Mouse (Mus musculus) forebrain, postnatal 0 days (tissue): ENCODE measurements around the gene Vps4a. TPM values are rescaled to one million over a fixed set of nuclear protein-coding genes. Genes with fewer than 3 reads are reported as not detected.

Source experiments
- ATAC-seq: fragments of 200-750 bp; cut with Nextera tagmentation; 2 replicates; pipeline ENCODE4 v1.8.0; 2017; ENCODE audit warnings: mild to moderate bottlenecking, moderate library complexity
- DNase-seq: peaks from one replicate; pipeline ENCODE4 v3.0.0-alpha.2; 2015
- H3K27ac ChIP-seq: fragments of 300-500 bp; sonication (generic); 2 replicates; pipeline ENCODE4 v1.5.1; 2014; ENCODE audit warnings: low read depth, mild to moderate bottlenecking, antibody characterized with exemption, low read length, moderate library complexity, mixed read lengths
- H3K27me3 ChIP-seq: fragments of 300-500 bp; sonication (generic); 2 replicates; pipeline ENCODE4 v1.6.1; 2014; ENCODE audit warnings: mild to moderate bottlenecking, low read length, mixed read lengths; ENCODE audit not compliant: insufficient read depth
- H3K36me3 ChIP-seq: fragments of 300-500 bp; sonication (generic); 2 replicates; pipeline ENCODE4 v1.6.1; 2014; ENCODE audit warnings: mild to moderate bottlenecking, moderate library complexity; ENCODE audit not compliant: insufficient read depth
- H3K4me1 ChIP-seq: fragments of 300-500 bp; sonication (generic); 2 replicates; pipeline ENCODE4 v1.6.1; 2014; ENCODE audit warnings: antibody characterized with exemption; ENCODE audit not compliant: insufficient read depth
- H3K4me2 ChIP-seq: fragments of 300-500 bp; sonication (generic); 2 replicates; pipeline ENCODE4 v1.6.1; 2014; ENCODE audit warnings: low read depth, mild to moderate bottlenecking, moderate library complexity
- H3K4me3 ChIP-seq: fragments of 300-500 bp; sonication (generic); 2 replicates; pipeline ENCODE4 v1.5.1; 2014; ENCODE audit warnings: low read depth, low read length, mixed read lengths
- H3K9ac ChIP-seq: fragments of 300-500 bp; sonication (generic); 2 replicates; pipeline ENCODE4 v1.6.1; 2014; ENCODE audit warnings: mild to moderate bottlenecking
- H3K9me3 ChIP-seq: fragments of 300-500 bp; sonication (generic); 2 replicates; pipeline ENCODE4 v1.6.1; 2016; ENCODE audit warnings: low read length
- CTCF ChIP-seq: sonication (generic); IDR thresholded peaks from 2 replicates; pipeline ENCODE4 v1.5.1; 2016; ENCODE audit warnings: antibody characterized with exemption, control low read depth, low read depth
- WGBS: fragments of 180-500 bp; shearing (Covaris S2); extraction: QIAGEN DNeasy Blood & Tissue Kit; methylation state at CpG from one replicate; pipeline ENCODE4 v1.1.7; 2014; 5-methylcytosine and 5-hydroxymethylcytosine counted together
- polyA plus RNA-seq: library from polyadenylated mRNA; unstranded; fragments of >200 nt; fragmentation: Nextera tagmentation; extraction: Ambion mirVana; gene quantifications from 2 replicates; pipeline ENCODE4 v1.2.1, GENCODE M21; 2015
- total RNA-seq: library from RNA; depleted of rRNA; stranded (reverse); fragments of >200 nt; gene quantifications from 2 replicates; pipeline ENCODE4 v1.2.3, GENCODE M21; 2014

The Vps4a gene
- total and polyA plus RNA-seq, 2 experiments from 2014 or later: 145 to 174 TPM

- under 1% methylated on average over 87 of the region's 87 CpGs for WGBS
- H3K9me3 ChIP-seq: no peaks in the 10 kb centered on the region
- H3K4me1 ChIP-seq: no peaks in the 10 kb centered on the region
- H3K4me2 ChIP-seq: peak within 1 kb of the TSS; percentile 83
- peak within 1 kb of the TSS; percentile 70 for H3K4me3 ChIP-seq
- DNase-seq (peak; percentile 88), ATAC-seq (peak; percentile 89)
- H3K36me3 ChIP-seq: peaks cover 65% of the 10 kb centered on the region
- H3K27ac ChIP-seq: peak within 1 kb of the TSS; percentile 86
- peak within 1 kb of the TSS; percentile 67 for H3K9ac ChIP-seq
- TF ChIP-seq CTCF: 0 out of 2 replicates have a peak, but pooled peaks have one; percentile 13
- no peaks in the 10 kb centered on the region for H3K27me3 ChIP-seq
Measured at GRCm38 (mm10) chr8:107048061-107048941, 17.3 kb downstream of the Vps4a start, which contains the start of gene Pdf. Gene Pdf (minus strand): TSS chr8:107048614.

DNA sequence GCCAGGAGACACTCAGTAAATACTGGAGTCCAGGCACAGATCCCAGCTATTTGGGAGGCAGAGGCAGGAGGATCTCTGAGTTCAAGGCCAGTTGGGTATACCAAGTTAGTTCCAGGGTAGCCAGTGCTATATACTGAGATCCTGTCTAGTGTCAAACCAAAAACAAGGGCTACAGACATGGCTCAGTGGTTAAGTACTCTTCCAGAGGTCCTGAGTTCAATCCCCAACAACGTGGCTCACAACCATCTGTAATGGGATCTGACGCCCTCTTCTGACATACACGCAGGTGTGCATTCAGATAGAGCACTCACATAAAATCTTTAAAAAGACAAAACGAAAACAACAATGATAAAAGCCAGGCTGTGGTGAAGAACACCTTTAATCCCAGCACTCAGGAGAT is 18.5 kb downstream of the Vps4a start:
- Histone ChIP-seq H3K27me3 (no peaks in the 10 kb centered on the region), H3K36me3 (peaks cover 55% of the 10 kb centered on the region), H3K9ac (no peak overlapping the region), H3K27ac (no peak overlapping the region), H3K4me3 (no peak overlapping the region), H3K4me2 (peak overlapping the region; percentile 83; the same call in 1 of the 2 replicates), H3K4me1 (no peaks in the 10 kb centered on the region), H3K9me3 (no peaks in the 10 kb centered on the region)
- DNase-seq (no peak), ATAC-seq (no peak)
- WGBS: 97% methylated on average over 4 of the region's 4 CpGs
- TF ChIP-seq CTCF: no peak

DNA sequence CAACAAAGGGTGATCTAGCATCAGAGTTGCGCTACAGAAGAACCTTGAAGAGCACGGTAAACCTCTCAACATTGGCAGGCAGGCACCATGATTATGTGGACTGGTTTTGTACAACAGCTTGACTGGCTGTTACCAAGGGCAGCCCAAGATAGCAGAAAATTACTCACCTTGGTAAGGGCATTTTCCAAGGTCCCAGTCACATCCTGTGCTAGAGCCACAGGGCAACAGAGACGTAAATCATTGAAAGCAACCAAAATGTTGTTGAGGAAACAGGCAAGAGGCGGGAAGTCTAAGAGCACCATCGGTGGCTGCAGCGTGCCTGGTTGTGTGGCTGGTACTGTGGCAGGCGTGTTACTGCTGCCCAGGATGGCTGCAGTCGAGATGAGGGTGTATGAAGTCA is 21.0 kb downstream of the Vps4a start:
- Histone ChIP-seq H3K4me2 (no peak overlapping the region), H3K9ac (no peak overlapping the region), H3K36me3 (peaks cover 31% of the 10 kb centered on the region), H3K27ac (no peak overlapping the region), H3K4me1 (peaks cover 6% of the 10 kb centered on the region; the same call in 1 of the 2 replicates), H3K9me3 (no peaks in the 10 kb centered on the region), H3K4me3 (no peak overlapping the region), H3K27me3 (no peaks in the 10 kb centered on the region)
- over 99% methylated on average over 8 of the region's 8 CpGs for WGBS
- TF ChIP-seq CTCF: no peak
- ATAC-seq: no peak
- no peak for DNase-seq

- peak within 1 kb of the TSS; percentile 89 for H3K9ac ChIP-seq
- under 1% methylated on average over 85 of the region's 88 CpGs for WGBS
Measured at GRCm38 (mm10) chr8:107056076-107056972, 25.3 kb downstream of the Vps4a start, which contains the start of the genes Cog8 and Nip7. Gene Cog8 (minus strand): TSS chr8:107056689. Gene Nip7 (plus strand): TSS chr8:107056877.

DNA sequence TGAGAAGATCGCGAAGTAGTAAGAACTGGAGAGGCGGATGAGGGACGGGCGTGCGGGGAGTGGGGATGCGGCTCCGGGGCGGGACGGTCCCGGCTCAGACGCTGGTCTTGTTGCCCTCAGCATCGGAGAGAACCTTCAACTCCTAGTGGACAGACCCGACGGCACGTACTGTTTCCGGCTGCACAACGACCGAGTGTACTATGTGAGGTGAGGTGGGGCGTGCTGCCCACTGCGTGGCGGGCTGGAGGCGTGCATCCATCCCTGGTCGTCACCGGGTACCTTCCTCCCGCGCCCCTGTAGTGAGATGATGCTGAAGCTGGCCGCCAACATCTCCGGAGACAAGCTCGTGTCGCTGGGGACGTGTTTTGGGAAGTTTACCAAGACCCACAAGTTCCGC is 25.9 kb downstream of the Vps4a start:
- DNase-seq: no peak
- peak; percentile 40; the same call in 1 of the 2 replicates for TF ChIP-seq CTCF
- Histone ChIP-seq H3K27me3 (no peaks in the 10 kb centered on the region), H3K4me3 (peak overlapping the region; percentile 94), H3K36me3 (peaks cover 34% of the 10 kb centered on the region), H3K4me1 (peaks cover 14% of the 10 kb centered on the region), H3K27ac (no peak overlapping the region; the same call in 1 of the 2 replicates), H3K9ac (peak overlapping the region; percentile 67), H3K9me3 (no peaks in the 10 kb centered on the region), H3K4me2 (peak overlapping the region; percentile 59)
- ATAC-seq: peak; percentile 40
- under 1% methylated on average over 33 of the region's 33 CpGs for WGBS

More at GRCm38 (mm10) chr8:107056076-107056972, 25.3 kb downstream of the Vps4a start, which contains the start of the genes Cog8 and Nip7:
- Histone ChIP-seq H3K27me3 (no peaks in the 10 kb centered on the region), H3K4me3 (peak within 1 kb of the TSS; percentile 94), H3K9me3 (no peaks in the 10 kb centered on the region), H3K4me1 (peaks cover 14% of the 10 kb centered on the region), H3K4me2 (peak within 1 kb of the TSS; percentile 86), H3K27ac (peak within 1 kb of the TSS; percentile 86), H3K36me3 (peaks cover 37% of the 10 kb centered on the region)
- DNase-seq: peak; percentile 98
- TF ChIP-seq CTCF: no peak; the same call in 1 of the 2 replicates
- peak; percentile 99 for ATAC-seq

DNA sequence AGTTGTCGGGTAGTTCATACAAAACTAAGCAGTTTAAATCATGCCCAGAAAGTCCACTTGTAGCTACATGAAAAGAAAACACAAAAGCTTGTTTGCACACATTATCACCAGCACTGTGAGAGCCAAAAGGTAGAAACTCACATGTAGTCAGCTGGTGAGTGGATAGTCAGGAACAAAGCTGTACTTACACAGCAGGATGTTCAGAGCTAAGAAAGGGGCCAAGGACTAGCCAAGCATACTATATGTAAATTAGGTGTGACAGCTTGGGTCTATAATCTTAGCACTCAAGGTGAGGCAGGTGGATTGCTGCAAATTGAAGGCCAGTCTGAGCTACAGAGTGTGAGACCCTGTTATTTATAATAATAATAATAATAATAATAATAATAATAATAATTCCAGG is 31.6 kb downstream of the Vps4a start:
- Histone ChIP-seq H3K4me3 (no peak overlapping the region), H3K27ac (no peak overlapping the region), H3K9ac (no peak overlapping the region), H3K36me3 (peaks cover 22% of the 10 kb centered on the region), H3K27me3 (no peaks in the 10 kb centered on the region), H3K9me3 (no peaks in the 10 kb centered on the region), H3K4me1 (peaks cover 3% of the 10 kb centered on the region; the same call in 1 of the 2 replicates), H3K4me2 (no peak overlapping the region)
- 87% methylated on average over 1 of the region's 1 CpGs for WGBS
- no peak for DNase-seq
- no peak for ATAC-seq
- TF ChIP-seq CTCF: no peak
